Mouse (Mus musculus): ENCODE data around the gene Por.
A peak's percentile ranks its signal among the peaks of the same experiment; 100 is the strongest.

Por gene

GRCm38 (mm10) chr5:135669741-135670275 lies at the start of gene Por:
TSS of gene Por (plus strand) at chr5:135670033.
- no peak for DNase-seq (ENCODE audit: low spot score in 2 of 2)

GRCm38 (mm10) chr5:135620526-135620925 lies 49.3 kb upstream of the Por start:
- DNase-seq (ENCODE audit: low spot score in 2 of 2) = no peak

GRCm38 (mm10) chr5:135621725-135622124 lies 48.1 kb upstream of the Por start:
- no peak for DNase-seq (ENCODE audit: low spot score in 2 of 2)

- no peak for DNase-seq (ENCODE audit: low spot score in 2 of 2)
Measured at GRCm38 (mm10) chr5:135623006-135623563, 46.7 kb upstream of the Por start.

GRCm38 (mm10) chr5:135628916-135629315 lies 40.9 kb upstream of the Por start:
- DNase-seq (ENCODE audit: low spot score in 2 of 2) = no peak

GRCm38 (mm10) chr5:135629401-135629800 lies 40.4 kb upstream of the Por start:
- DNase-seq (ENCODE audit: low spot score in 2 of 2) = no peak

- peak; percentile 64 to 73 for DNase-seq (ENCODE audit: low spot score in 2 of 2)
Measured at GRCm38 (mm10) chr5:135630598-135630997, 39.2 kb upstream of the Por start.

GRCm38 (mm10) chr5:135632117-135632796 lies 37.6 kb upstream of the Por start, which contains the start of gene Rhbdd2:
TSS of gene Rhbdd2 (plus strand) at chr5:135632618.
- peak; percentile 96 to 97 for DNase-seq (ENCODE audit: low spot score in 2 of 2)

- no peak for DNase-seq (ENCODE audit: low spot score in 2 of 2)
Measured at GRCm38 (mm10) chr5:135632797-135633144, 37.1 kb upstream of the Por start.

GRCm38 (mm10) chr5:135639760-135640458 lies 29.9 kb upstream of the Por start:
- no peak for DNase-seq (ENCODE audit: low spot score in 2 of 2)

- no peak for DNase-seq (ENCODE audit: low spot score in 2 of 2)
Measured at GRCm38 (mm10) chr5:135640459-135640789, 29.4 kb upstream of the Por start.

- DNase-seq (ENCODE audit: low spot score in 2 of 2) = no peak
Measured at GRCm38 (mm10) chr5:135641028-135641427, 28.8 kb upstream of the Por start.

GRCm38 (mm10) chr5:135642686-135643551 lies 26.9 kb upstream of the Por start:
- DNase-seq (ENCODE audit: low spot score in 2 of 2) = no peak

GRCm38 (mm10) chr5:135643552-135643842 lies 26.3 kb upstream of the Por start:
- no peak for DNase-seq (ENCODE audit: low spot score in 2 of 2)

GRCm38 (mm10) chr5:135643869-135644268 lies 26.0 kb upstream of the Por start:
- DNase-seq (ENCODE audit: low spot score in 2 of 2) = no peak

- no peak for DNase-seq (ENCODE audit: low spot score in 2 of 2)
Measured at GRCm38 (mm10) chr5:135645330-135645729, 24.5 kb upstream of the Por start.

- DNase-seq (ENCODE audit: low spot score in 2 of 2) = no peak
Measured at GRCm38 (mm10) chr5:135646038-135646437, 23.8 kb upstream of the Por start.

- no peak for DNase-seq (ENCODE audit: low spot score in 2 of 2)
Measured at GRCm38 (mm10) chr5:135648461-135649308, 21.1 kb upstream of the Por start.

- no peak for DNase-seq (ENCODE audit: low spot score in 2 of 2)
Measured at GRCm38 (mm10) chr5:135649309-135649633, 20.6 kb upstream of the Por start.

GRCm38 (mm10) chr5:135651536-135651935 lies 18.3 kb upstream of the Por start:
- no peak for DNase-seq (ENCODE audit: low spot score in 2 of 2)

- no peak for DNase-seq (ENCODE audit: low spot score in 2 of 2)
Measured at GRCm38 (mm10) chr5:135653209-135653608, 16.6 kb upstream of the Por start.

Measured in natural killer cell, adult 2 months (primary cell).